8 mouse cellular contexts compared by ENCODE assay signal in the genomic region with DNA sequence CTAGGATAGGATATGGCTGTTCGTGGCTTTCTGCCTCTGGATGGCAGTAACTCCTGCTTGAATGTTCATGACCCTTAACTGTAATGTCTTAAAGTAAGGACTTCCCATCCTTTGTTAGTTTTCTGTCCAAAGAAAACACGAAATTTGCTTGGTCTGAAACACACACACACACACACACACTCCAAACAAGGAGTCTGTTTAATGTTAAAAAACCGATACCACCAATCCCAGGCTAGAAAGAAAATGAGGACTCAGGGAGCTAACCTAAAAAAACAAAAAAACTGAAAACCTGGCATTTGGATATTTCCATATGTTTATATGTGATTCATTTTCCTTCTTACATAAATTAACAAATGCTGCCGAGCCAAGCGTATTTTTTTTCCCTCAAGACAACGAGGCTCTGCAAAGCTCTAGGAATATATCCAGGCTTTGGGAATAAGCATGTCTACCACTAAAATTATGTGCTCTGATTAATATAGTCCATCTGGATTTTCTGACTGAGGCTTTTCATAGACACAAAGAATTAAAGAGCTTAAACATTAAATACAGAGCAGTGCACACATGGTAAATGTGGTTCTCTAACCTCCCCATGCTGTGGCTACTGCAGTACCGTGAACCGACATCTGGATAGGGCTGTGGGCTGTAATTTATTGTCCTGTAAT.
DNase-seq lines count a peak whose midpoint lies in the region; ATAC-seq and TF ChIP-seq lines count a peak whose summit lies in the region.

No protein-coding gene starts in this region.

- H3K4me1 ChIP-seq in kidney, embryonic 16.5 days (ENCODE audit: insufficient read depth, low read length), result peaks cover 8% of the 10 kb centered on the region
- H3K4me1 ChIP-seq in hindbrain, postnatal 0 days (ENCODE audit: insufficient read depth, low read length), result no peaks in the 10 kb centered on the region
- H3K4me1 ChIP-seq in lung, postnatal 0 days (ENCODE audit: insufficient read depth, low read depth, low read length), result no peaks in the 10 kb centered on the region
- no peaks in the 10 kb centered on the region for H3K4me1 ChIP-seq in liver, embryonic 11.5 days (replicated peaks; ENCODE audit: control insufficient read depth, insufficient read depth, low read length)

- TF ChIP-seq CTCF in hindbrain, postnatal 0 days (IDR thresholded peaks at IDR 0.05; ENCODE audit: low read depth), result peak; percentile 68
- TF ChIP-seq CTCF in lung, postnatal 0 days (IDR thresholded peaks at IDR 0.05), result peak; percentile 67

- H3K9ac ChIP-seq in kidney, embryonic 16.5 days (replicated peaks; ENCODE audit: low read length), result no peak overlapping the region
- no peak overlapping the region for H3K9ac ChIP-seq in hindbrain, postnatal 0 days (replicated peaks; ENCODE audit: low read length)
- H3K9ac ChIP-seq in lung, postnatal 0 days (replicated peaks; ENCODE audit: low read depth), result no peak overlapping the region
- H3K9ac ChIP-seq in liver, embryonic 11.5 days (ENCODE audit: low read depth, low read length), result no peak overlapping the region

- DNase-seq in kidney, adult 9 months, result no peak
- DNase-seq in embryo, embryonic 10.5 days (ENCODE audit: low spot score), result peak; percentile 42
- peak; percentile 77 for DNase-seq in hindbrain, postnatal 0 days (ENCODE audit: low spot score)
- DNase-seq in lung, postnatal 0 days (ENCODE audit: low spot score), result peak; percentile 69
- peak; percentile 30 for DNase-seq in thymus, postnatal 4 days
- DNase-seq in liver, embryonic 11.5 days (ENCODE audit: low spot score), result no peak
- DNase-seq in adrenal gland, postnatal 25 days, result no peak

- no peaks in the 10 kb centered on the region for H3K27me3 ChIP-seq in kidney, embryonic 16.5 days (ENCODE audit: insufficient read depth, low read length)
- H3K27me3 ChIP-seq in hindbrain, postnatal 0 days (ENCODE audit: insufficient read depth, low read length), result no peaks in the 10 kb centered on the region
- H3K27me3 ChIP-seq in lung, postnatal 0 days (replicated peaks; ENCODE audit: insufficient read depth, low read length), result no peaks in the 10 kb centered on the region
- H3K27me3 ChIP-seq in liver, embryonic 11.5 days (replicated peaks; ENCODE audit: control insufficient read depth, insufficient read depth, low read length), result no peaks in the 10 kb centered on the region

- TF ChIP-seq EP300 in lung, postnatal 0 days (IDR thresholded peaks at IDR 0.05), result no peak

- H3K36me3 ChIP-seq in kidney, embryonic 16.5 days (ENCODE audit: insufficient read depth, low read length), result no peaks in the 10 kb centered on the region
- no peaks in the 10 kb centered on the region for H3K36me3 ChIP-seq in hindbrain, postnatal 0 days (ENCODE audit: insufficient read depth, low read length)
- no peaks in the 10 kb centered on the region for H3K36me3 ChIP-seq in lung, postnatal 0 days (ENCODE audit: insufficient read depth, low read length)
- no peaks in the 10 kb centered on the region for H3K36me3 ChIP-seq in liver, embryonic 11.5 days (ENCODE audit: control insufficient read depth, insufficient read depth, low read length)

- no peaks in the 10 kb centered on the region for H3K9me3 ChIP-seq in kidney, embryonic 16.5 days (ENCODE audit: low read length)
- H3K9me3 ChIP-seq in hindbrain, postnatal 0 days (ENCODE audit: low read length), result no peaks in the 10 kb centered on the region
- no peaks in the 10 kb centered on the region for H3K9me3 ChIP-seq in lung, postnatal 0 days (ENCODE audit: low read length)
- no peaks in the 10 kb centered on the region for H3K9me3 ChIP-seq in liver, embryonic 11.5 days (ENCODE audit: control insufficient read depth, low read length)

- H3K27ac ChIP-seq in kidney, embryonic 16.5 days (ENCODE audit: low read length), result peak overlapping the region; percentile 81
- H3K27ac ChIP-seq in hindbrain, postnatal 0 days, result no peak overlapping the region
- no peak overlapping the region for H3K27ac ChIP-seq in lung, postnatal 0 days (ENCODE audit: low read length)
- no peak overlapping the region for H3K27ac ChIP-seq in liver, embryonic 11.5 days (ENCODE audit: low read depth, low read length)

- peak; percentile 88 for ATAC-seq in kidney, embryonic 16.5 days (ENCODE audit: low FRiP score, low TSS enrichment)
- ATAC-seq in hindbrain, postnatal 0 days, result peak; percentile 86
- ATAC-seq in lung, postnatal 0 days, result peak; percentile 73
- ATAC-seq in liver, embryonic 11.5 days (replicated peaks; ENCODE audit: low FRiP score), result no peak

- H3K4me2 ChIP-seq in kidney, embryonic 16.5 days (replicated peaks; ENCODE audit: low read depth, low read length), result no peak overlapping the region
- peak overlapping the region; percentile 3; the same call in 1 of the 2 replicates for H3K4me2 ChIP-seq in hindbrain, postnatal 0 days (ENCODE audit: low read depth, low read length)
- H3K4me2 ChIP-seq in lung, postnatal 0 days (replicated peaks; ENCODE audit: low read depth, low read length), result no peak overlapping the region
- H3K4me2 ChIP-seq in liver, embryonic 11.5 days, result no peak overlapping the region

- 22% methylated on average over 8 of the region's 8 CpGs for whole genome bisulfite sequencing in kidney, embryonic 16.5 days
- 47% methylated on average over 8 of the region's 8 CpGs for WGBS in hindbrain, postnatal 0 days
- 38% methylated on average over 8 of the region's 8 CpGs for WGBS in lung, postnatal 0 days
- 68% methylated on average over 8 of the region's 8 CpGs for WGBS in liver, embryonic 11.5 days

- H3K4me3 ChIP-seq in kidney, embryonic 16.5 days (ENCODE audit: low read length), result no peak overlapping the region
- no peak overlapping the region for H3K4me3 ChIP-seq in hindbrain, postnatal 0 days (ENCODE audit: low read length)
- H3K4me3 ChIP-seq in lung, postnatal 0 days (ENCODE audit: low read depth, low read length), result no peak overlapping the region
- no peak overlapping the region for H3K4me3 ChIP-seq in liver, embryonic 11.5 days (ENCODE audit: low read depth, low read length)

Comparison
In these comparisons a context has a peak if more than half of its experiments do, and no peak if none do; other contexts are left out.
1. DNase-seq: peak in embryo, embryonic 10.5 days (single experiment), hindbrain, postnatal 0 days (single experiment), lung, postnatal 0 days (single experiment) and thymus, postnatal 4 days (single experiment); none in kidney, adult 9 months (single experiment), liver, embryonic 11.5 days (single experiment) and adrenal gland, postnatal 25 days (single experiment).